Mouse (Mus musculus): ENCODE data around the gene Abhd17b.
"Not testable (repeated sequence)": the region's sequence is repeated elsewhere in the genome, so short reads cannot be mapped to it uniquely, and the experiment has no call there.

The Abhd17b gene

DNA sequence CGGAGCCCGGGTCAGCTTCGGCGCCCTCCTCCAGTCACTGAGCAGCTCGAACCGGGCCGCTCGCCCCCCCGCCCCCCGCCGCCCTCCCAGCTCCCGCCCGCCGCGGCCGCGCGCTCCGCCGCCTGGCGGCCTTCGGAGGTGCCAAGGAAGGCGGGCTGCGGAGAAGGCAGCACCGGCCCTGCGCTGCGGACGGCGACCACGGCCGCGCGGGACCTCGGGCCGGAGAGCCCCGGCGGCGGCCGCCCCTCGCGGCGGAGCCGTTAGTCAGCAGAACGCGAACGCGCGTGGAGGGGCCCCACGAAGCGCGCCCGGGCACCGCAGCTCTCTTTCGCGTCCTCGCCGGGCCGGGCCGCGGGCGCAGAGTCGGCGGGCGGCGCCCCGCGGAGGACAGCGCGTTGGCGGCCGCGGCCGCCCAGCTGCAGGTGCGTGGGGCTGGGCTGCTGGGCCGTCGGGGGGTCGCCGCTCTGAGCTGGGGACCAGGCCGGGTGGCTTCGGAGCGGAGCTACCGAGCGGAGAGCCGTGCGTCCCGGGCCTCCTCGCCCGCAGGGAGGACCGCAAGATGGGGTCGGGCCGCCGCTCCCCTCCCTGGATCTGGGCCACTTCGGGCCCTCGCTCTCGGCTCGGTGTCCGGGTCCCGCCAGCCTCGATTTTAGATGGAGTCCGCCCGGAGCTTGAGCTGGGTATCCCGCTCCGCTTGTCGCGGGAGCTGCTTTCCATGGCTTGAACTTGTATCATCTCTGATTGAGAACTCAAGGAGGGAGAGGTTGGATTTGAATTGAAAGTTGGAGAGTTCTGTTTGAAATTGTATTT is at the start of gene Abhd17b:
Gene Abhd17b (plus strand): TSS at position 14 of the 810 bp plus-strand sequence.
- DNase-seq (ENCODE audit: low spot score) = peak; percentile 40

DNA sequence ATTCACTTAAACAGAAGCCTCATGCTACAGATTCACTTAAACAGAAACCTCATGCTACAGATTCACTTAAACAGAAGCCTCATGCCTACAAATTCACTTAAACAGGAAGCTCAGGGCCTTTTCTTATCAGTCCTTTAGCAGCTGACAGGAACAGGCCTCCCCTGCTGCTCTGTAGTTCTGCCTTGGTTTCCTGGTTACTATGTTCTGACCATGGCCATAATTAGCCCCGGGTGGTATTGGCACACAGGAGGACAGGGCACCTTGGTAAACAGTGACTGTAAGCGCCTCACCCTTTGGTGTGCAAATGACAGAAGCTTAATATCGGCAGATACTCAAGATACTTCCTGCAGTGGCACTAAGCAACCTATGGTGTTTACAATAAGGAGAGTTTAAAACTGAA is 49.1 kb upstream of the Abhd17b start:
- DNase-seq (ENCODE audit: low spot score) = no peak

DNA sequence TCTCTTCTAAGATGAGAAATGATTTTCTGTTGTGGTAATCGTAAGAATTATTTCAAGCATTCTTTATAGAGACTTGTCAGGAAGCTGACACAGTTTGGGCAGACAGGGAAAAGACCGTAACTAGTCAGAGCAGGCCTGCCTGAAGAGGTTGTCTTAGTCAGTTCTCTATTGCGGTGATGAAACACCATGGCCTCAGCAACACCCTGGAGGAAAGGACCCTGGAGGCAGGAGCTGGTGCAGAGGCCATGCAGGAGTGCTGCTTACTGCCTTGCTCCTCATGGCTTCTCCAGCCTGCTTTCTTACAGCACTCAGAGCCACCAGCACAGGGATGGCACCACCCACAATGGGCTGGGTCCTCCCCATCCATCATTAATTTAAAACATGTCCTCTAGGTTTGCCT is 47.7 kb upstream of the Abhd17b start:
- no peak for DNase-seq (ENCODE audit: low spot score)

DNA sequence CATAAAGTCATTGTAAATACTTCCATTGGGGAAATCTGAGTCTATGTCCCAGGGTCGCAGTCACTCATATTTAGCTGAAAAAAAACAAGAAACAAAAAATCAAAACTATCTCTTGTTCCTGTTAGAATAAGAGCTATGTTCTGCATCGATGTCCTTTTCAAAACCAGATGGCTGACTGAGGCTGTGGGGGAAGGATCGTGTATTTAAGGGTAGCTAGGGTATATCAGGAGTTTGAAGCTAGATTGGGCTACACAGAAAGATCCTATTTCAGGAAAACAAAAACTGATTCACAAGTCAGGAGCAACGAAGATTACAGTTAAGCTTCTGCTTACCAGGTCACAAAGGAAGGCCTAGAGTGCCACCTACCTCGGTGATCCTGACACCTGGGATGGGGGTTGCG is 42.7 kb upstream of the Abhd17b start:
- no peak for DNase-seq (ENCODE audit: low spot score)

DNA sequence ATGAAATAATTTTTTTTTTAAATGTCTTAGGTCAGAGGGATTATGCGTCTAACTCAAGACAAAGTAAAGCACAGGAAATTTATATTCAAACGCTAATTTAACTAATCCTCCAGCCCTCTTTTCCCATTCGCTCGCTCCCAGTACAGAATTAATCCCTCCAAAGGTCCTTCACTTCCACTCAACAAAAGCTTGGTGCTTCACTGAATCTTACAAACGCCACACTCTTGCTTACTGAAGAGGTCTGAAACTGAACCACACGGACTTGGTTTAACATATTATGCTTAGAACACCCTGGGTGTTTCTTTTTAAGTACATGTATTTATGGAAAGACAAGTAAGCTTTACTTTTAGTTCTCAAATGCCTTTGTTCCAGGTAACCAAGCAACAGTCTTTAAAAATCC is 41.7 kb upstream of the Abhd17b start:
- no peak for DNase-seq (ENCODE audit: low spot score)

DNA sequence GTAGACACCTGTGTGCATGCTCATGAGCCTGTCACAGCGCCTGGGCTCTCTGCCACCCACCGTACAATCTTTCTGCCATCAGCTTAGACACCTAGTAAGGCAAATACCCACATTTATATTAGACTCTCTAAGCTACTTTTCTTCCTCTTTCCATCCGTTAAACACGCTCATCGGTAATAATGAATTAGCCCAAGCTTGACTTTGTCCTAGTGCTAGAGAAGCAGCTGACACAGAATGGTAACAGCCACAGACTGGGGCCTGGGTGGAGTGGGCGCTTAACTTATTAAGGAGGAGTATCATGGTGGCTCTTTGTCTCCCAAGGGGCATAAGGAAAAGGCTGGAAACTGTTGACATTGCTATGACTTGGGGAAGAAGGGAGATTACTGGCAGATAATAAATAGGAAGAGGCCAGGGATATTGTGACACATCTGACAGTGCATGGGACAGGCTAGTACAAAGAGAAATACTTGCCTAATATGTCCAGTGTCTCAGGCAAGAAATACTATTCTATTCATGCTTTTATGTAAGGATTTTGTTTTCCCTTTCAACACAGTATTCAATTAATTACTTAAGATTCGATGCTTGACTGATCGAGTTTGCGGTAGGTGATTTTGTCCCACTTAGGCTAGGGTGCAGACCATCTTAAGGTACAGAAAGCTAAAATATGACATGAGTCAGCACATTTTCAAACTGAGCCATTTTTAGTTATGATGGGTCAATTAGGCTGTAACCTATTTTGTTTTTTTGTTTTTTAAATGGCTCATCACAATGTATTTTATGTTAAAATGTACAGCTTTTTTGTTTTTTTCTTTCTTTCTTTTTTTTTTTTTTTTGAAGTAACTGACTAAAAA is 41.0 kb upstream of the Abhd17b start:
- DNase-seq (ENCODE audit: low spot score) = no peak

DNA sequence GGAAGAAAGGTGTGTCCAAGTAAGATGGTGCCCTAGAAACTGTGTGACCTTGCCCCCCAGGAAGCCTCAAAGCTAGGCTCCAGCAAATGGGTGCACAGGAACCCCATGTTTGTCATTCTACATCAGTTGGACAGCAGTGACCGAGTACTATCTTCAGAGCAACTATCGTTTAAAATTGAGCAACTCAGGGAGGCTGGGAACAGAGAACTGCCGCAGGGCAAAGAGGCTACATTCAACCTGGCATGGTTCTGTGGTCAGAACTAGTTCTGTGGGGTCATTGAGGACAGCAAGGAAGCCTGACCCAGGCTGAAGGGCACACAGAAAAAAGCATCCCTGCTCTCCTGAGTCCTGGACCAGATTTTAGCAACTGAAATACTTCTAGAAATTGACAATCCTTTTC is 37.2 kb upstream of the Abhd17b start:
- DNase-seq (ENCODE audit: low spot score) = no peak

DNA sequence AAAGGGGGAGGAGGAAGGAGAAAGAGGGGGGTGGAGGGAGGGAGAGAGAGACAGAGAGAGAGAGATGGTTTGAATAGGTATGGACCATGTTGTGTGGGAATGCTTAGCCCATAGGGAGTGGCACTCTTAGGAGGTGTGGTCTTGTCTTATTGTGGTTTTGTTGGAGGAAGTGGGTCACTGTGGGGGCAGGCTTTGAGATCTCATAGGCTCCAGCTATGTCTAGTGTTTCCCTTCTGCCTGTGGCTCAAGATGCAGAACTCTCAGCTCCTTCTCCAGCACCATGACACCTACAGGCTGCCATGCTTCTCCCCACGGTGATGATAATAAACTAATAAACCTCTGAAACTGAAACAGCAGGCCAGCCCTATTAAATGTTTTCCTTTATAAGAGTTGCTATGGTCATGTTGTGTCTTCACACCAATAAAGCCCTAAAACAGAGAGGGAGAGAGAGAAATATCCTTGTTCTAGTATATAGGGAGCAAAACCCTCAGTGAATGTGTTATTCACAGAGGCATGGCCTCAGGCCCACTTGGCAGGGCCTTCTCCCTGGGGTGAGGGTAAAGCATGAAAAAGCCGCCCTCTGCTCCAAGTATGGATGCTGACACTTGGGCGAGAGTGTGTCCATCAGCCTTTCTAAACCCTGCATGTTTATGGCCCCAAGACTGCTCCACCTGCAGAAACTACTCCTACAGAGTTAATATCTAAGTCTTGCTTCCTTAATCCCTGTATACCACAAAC is 29.4 kb upstream of the Abhd17b start:
- DNase-seq (ENCODE audit: low spot score) = peak; percentile 24

DNA sequence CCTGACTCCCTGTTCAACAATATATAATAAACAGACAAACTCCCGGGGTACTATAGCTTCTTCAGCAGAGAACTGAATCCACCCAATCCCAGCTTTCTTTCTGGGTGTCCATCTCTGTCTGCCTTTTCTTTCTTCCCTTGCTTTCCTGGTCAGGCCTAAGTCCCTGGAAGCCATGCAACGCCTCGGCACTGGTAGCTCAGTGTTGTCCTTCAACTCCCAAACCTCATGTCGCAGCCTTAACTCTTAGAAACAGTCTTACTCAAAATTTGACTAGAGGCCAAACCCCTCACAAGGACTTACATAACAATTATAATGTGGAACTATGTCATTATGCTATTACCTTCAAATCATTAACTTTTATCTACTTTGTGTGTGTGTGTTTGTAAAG is 28.8 kb upstream of the Abhd17b start:
- no peak for DNase-seq (ENCODE audit: low spot score)

DNA sequence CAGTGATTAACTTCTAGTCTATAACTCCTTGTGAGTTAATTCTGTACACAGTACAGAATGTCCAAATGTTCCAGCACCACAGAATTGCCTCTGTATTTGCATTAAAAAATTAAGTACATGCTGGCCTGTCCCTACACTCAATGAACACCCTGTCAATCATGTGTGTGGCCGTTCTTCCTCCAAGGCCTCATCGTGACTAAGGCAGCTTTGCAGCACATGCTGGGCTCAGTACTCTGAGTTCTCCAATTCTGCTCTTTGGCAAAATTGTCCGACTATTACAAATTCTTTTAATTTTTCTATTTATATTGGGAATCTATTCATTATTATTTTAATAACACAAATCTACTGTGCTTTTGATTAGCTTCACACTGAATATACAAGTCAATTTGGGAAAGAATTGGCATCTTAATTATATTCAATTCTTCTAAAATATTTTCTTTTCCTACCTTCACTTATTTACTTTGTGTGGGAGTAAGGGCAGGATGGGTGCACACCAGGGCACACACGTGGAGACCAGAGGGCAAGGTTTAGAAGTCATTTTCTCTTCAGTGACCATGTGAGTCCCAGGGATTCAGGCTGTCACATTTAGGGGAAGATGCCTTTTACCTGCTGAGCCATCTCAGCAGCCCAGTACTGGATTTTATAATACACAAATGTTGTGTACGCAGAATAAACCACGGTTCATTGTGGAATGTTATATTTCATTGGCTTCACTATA is 26.6 kb upstream of the Abhd17b start:
- DNase-seq (ENCODE audit: low spot score) = no peak

DNA sequence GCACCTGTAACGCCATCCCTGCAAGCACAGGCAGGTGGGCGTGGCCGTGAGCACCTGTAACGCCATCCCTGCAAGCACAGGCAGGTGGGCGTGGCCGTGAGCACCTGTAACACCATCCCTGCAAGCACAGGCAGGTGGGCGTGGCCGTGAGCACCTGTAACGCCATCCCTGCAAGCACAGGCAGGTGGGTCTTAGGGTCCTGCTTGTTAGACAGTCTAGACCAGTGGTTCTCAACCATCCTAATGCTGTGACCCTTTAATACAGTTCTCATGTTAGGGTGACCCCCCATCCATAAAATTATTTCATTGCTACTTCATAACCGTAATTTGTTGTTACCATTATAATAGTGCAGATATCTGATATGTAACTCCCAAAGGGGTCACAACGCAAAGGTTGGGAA is 24.5 kb upstream of the Abhd17b start:
- not testable (repeated sequence) for DNase-seq (ENCODE audit: low spot score)

DNA sequence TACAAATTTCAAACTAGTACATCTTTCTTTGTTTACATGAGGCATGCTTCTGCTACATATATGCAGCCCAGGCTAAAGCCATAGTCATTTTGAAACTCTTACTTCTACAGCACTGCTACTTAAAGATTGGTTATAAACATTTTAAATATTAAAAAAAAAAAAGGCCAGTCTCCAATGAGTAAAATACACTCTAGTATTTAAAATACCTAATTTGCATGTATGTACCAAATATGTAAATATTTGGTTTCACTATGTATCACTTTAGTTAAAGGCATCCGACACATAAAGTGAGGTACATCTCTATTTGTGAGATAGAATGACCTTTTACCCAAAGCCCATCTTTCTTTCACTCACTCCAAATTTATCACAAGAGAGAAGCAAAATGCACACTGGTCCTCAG is 24.0 kb upstream of the Abhd17b start:
- no peak for DNase-seq (ENCODE audit: low spot score)

DNA sequence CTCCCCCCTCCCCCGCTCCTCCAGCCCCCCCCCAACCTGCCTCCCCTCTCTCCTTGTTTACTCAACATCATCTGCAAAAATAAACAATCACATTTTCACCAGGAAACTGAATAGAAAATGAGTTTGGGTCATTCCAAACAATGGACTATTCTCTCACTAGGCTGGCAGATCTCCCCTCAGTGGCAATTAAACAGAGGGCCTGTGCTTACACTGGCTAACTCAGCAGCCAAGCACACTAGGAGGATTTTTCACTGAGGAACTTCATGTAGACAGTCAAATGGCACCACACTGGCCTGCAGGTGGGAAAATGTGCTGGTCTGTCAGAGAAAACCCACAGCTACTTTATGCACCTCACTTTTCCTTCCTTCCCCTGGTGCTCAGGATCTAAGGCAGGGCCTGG is 23.5 kb upstream of the Abhd17b start:
- peak; percentile 17 for DNase-seq (ENCODE audit: low spot score)

DNA sequence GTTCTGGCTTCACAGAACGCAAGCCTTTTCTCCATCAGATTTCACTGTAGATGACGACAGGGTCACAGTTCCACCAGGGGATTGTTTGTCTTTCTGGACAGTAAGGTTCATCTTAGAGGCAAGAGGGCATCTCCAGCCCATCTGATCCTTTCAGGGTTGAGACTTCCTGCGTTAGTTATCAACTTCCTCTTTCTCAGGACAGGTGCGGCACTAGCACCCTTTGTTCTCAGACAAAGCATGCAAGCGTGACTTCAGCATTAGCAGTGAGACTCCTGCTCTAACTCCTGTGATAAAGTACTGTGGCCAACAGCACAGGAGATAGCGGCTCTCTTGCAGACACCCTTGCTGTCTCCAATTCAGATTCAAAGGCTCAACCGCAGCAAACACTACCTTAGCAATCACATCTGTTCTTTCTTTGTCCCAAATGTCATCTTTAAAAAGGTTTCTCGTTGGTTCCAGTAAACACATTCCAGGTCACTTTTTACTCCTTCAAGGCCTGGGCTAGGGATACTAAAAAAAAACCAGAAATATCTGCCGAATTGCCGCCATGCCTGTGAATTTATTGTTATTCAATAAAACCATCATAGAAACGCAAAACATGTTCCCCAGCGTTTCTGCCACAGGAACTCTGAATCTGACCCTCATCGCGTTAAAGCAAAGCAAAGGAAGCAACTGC is 22.2 kb upstream of the Abhd17b start:
- DNase-seq (ENCODE audit: low spot score) = no peak

DNA sequence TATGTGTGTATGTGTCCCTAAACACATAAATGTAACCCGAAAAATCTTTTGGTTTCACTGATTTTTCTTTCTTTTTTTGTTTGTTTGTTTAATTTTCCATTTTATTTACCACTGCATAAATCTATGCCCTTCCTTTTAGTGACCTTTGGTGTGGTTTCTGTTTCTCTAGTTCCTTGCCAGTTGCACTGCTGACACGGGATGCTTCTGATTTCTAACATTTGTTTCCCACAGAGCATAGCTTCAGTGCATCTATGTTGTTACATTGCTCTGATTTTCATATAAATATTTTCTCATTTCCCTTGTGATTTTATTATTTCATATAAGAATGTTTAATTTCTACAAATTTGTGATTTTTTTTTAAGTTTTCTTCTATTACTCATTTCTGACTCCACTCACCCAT is 17.6 kb upstream of the Abhd17b start:
- DNase-seq (ENCODE audit: low spot score) = no peak

DNA sequence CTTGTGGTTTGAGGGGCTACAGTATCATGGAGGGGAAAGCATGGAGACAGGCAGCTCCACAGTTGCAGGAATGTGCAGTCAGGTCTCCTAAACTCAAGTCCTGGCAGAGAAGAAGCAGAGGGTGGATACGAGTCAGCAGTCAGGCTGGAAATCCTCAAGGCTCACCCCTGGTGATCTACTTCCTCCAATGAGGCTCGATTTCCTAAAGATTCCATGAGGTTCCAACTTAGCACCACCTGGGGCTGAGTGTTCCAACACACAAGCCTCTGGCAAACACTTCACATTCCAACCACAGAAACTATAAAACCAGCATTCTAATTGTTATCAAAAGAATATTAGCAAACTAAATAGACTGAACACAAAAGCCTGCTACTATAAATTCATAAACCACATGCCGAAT is 16.1 kb upstream of the Abhd17b start:
- no peak for DNase-seq (ENCODE audit: low spot score)

DNA sequence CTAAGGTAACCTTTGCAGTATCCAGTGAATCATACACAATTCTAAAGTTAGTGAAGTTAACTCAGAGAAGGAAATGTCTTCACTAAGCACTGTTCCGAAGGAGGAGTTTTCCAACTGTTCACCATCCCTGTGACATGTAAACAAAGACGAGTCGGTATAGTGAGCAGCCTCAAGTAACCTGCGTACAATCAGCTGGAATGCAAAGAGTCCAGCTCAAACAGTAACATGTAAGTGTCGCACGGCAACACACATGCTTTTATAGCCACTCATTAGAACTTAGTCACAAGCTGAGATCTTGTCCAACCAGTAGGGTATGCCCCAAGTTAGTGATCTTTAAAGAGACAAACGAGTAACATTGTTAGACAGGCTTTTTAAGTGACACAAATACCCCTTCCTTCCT is 15.3 kb upstream of the Abhd17b start:
- DNase-seq (ENCODE audit: low spot score) = no peak

DNA sequence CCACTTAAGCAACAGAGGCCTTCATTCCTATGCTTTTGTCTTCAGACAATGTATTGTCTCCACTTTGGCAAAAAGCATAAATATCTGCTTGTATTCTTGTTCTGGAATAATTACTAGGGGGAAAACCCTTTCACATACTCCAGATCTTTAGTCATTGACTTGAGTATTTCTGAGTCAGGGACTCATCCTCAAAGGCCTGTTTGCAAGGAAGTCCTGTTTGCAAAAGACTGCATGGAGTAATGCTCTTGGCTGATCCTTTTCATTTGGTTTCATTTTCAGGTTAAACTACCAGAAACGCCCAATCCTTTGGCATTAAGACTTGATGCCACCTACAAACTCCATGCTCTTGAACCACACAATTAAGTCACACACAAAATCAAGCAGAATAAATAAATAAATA is 9.1 kb upstream of the Abhd17b start:
- no peak for DNase-seq (ENCODE audit: low spot score)

DNA sequence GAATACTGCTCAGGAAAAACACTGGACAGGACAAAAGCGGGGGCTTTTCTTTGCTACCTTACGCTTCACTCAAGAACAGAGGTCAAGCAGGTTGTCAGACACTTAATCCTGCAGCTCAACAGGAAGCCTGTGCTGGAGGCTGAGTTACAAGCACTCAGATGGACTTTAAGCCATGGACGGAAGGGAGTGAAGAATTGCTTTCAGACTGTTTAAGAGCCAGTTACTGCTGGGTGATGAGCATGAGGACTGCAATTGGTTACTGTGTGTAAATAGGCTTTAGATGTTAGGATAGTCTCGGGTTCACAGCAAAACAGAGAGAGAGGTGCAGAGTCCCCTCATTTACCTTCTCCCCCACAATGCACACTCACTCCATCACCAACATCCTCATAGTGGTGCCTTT is 7.7 kb upstream of the Abhd17b start:
- no peak for DNase-seq (ENCODE audit: low spot score)

DNA sequence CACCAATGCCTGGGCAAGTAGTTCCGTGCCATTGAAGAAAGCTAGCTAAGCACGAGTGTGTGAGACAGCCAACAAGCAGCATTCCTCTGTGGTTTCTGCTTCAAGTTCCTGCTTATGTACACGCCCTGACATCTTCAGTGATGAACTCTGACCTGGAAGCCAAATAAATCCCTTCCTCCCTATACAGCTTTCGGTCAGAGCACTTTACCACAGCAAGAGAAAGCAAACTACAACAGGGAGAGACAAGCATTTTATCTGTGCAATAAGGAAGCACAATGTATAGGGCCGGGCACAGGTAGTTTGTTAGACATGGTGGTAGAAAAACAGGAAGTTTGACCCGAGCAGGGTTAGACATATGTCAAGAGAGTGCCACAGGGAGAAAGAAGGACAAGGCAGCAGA is 6.8 kb upstream of the Abhd17b start:
- no peak for DNase-seq (ENCODE audit: low spot score)

DNA sequence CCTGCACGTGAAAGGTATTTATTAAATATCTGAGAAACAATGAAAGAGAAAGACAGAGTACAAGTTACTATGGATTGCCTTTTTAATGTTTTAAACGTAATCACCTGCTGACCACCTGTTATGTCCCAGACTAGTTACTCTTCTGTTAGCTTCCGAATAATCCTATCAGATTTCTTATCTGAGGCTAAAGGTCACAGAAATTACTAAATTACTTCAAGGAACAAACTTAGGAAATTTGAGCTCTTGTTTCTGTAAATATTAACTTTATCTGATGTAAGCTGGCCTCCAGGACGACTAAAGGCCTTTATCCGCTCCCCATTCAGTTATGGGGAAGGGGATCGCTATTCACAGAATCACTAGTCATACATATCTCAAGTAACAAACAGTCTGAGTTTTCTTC is 1.3 kb upstream of the Abhd17b start:
- DNase-seq (ENCODE audit: low spot score) = no peak

Data from layer of hippocampus, adult 11-12 months (tissue).